Mouse (Mus musculus) kidney, postnatal 4 days (tissue): ENCODE results near the gene Sdsl.
"Not testable (repeated sequence)": the region's sequence is repeated elsewhere in the genome, so short reads cannot be mapped to it uniquely, and the experiment has no call there.

ENCODE experiments used
- DNase-seq, 2 experiments: peaks; one replicate each; pipeline ENCODE4 v3.0.0; 2021; ENCODE audit warnings: mixed read lengths in 2 of 2

Gene Sdsl

GRCm38 (mm10) chr5:120472770-120473169 is at the start of gene Sdsl:
Gene Sdsl, minus strand, starts transcription at chr5:120472810.
- DNase-seq = no peak

DNA sequence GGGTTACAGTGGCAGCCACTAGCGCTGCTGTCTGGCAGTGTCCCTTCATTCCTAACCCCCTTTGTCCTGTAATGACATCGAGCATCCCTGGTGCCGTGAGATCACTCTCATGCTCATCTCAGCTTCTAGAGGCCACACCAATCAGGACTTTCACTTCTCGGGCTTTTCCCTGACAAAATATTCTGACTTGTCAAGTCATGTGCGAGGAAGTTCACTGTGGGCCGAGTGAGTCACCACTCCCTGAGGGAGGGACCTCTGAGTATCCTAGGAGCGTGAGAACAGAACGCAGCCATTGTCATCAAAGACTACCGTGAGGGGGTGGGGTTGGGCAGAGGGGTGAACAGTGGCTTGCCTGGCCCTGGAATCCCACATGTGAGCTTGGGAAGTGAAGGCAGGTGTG is 44.9 kb upstream of the Sdsl start:
- DNase-seq = peak in 1 of 2 experiments; percentile 31

DNA sequence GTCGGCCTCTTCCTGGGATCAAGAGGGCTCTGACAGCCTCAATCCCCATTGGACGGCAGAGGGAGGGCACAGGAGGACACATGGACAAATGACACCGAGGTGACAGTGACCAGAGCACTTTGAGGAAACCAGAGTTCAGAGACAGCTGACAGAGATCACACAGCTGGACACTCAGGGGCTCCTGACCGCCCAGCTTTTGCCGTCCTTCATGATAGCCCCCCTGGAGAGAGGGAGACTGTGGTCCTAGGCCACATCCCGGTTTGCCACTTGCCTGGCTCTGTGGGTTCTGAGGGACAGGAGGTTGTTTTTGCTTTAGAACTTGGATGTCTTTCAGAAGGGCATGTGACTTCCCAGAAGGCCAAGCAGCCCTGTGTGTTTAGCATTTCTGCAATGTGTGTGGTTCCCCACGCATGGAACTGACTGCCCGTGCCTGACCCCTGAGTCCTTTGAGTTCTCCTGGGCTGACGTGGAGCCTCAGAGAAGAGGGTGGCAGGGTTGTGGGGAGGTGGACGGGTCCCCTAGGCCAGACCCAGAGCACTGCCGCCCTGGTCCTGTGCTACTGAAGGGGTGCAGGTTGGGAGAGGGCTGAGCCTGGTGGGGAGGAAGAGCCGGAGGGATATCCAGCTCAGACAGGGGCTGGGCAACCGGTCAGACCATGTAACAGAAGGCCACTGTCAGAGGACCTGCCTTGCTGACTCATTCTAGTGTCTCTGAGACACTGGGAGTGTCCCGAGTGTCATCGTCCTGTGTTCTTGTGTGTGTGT is 43.8 kb upstream of the Sdsl start:
- peak; percentile 27 to 46 for DNase-seq

DNA sequence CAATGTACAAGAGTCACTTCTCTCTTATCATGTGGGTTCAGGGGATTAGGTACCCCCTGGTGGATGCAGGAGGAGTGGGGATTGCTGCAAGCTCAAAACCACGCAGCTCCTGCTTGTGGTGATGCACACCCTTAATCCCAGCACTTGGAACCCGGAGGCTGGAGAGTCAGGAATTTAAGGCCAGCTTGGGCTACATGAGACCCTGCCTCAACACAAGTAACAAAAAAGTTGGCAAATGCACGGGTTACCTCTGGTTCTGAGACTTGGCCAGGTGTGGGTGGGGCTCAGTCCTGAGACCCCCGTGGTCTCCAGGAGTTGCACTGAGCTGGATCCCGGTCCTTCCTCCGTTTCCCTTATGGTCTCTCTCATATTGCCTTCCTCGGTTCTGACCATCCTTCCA is 42.8 kb upstream of the Sdsl start:
- DNase-seq = no peak

GRCm38 (mm10) chr5:120514754-120515153 is 42.1 kb upstream of the Sdsl start:
- peak; percentile 66 to 80 for DNase-seq

DNA sequence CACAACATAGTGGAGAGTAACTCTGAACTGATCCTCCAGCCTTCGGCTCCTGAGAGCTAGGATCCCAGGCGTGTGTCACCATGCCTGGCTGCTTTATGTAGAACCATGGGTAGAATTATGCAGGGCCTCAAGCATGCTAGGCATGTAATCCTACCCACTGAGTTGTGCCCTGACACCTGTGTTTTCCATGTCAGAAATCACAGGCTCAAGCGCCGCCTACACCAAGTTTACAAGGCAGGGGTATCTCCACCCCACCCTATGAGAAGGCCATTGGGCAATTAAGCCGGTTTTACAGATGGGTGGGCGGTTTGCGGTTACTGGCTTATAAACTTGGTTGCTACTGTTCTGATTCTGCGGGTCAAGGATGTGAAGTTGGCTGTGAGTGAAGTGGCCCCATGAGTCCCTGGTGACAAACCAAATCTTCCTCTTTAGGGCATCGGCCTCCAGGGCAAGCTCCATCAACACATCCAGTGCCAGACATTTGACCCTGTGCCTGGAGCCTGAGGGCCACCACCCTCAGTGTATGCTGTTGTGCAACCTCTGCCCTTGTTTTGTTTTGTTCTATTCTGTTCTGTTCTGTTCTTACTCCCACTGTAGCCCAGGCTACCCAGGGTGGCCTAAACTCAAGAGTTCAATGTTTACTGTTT is 41.5 kb upstream of the Sdsl start:
- no peak for DNase-seq

DNA sequence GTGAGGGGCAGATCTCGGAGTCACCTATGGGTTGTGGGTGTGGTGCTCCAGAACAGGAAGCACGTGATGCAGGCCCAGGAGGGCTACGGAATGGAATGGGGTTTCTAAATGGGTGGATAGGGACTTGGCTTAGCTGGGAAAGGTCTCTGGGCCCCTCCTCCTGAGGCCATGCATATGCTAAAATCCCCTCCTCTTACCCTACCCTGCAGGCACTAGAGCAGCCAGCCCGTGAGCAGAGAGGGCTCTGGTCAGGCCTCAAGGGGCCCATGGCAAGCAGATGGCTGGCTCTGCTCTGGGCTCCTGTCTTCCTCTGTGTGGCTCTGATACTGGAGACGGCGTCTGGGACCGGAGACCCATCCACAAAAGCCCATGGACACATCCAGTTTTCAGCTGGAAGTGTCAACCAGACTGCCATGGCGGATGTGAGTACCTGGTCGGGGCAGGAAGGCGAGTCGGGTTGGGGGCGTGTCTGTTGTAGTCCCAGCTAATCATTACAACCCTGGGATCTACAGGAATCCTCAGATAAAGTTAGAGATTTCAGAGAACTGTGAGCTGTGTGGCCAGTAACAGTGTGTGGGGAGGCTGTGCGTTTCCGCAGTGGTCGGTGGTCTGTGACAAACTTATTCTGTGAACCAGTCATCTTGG is 40.4 kb upstream of the Sdsl start:
- DNase-seq = peak; percentile 61 to 75

DNA sequence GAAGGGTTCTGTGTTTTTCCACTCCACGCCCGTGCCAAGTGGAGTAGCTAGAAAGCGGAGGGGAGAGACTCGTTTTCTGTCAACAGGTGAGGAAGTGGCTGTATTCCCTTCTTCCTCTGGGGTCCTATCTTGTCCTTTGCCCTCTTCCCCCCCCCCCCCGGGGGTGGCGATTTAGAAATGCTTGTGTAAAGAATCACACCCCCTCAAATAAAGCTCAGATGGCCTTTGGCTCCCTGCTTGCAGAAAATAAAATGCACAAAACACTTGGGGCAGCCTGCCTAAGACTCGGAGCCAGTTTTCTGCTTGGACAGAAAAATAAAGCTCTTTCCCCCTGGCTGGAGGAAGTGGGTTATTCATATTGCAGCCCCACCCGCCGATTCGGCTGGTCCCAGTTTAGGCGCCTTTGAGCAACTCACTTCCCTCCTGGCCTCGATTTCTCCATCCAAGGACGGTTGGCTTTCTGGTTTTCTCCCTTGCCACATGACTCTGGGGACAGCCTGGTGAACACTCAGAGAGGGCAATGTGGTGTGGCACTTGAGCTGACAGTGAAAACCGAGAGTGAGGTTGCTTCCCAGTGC is 39.1 kb upstream of the Sdsl start:
- peak; percentile 32 to 45 for DNase-seq

GRCm38 (mm10) chr5:120510982-120511642 is 38.5 kb upstream of the Sdsl start, which contains the start of gene Slc8b1:
Gene Slc8b1, plus strand, starts transcription at chr5:120511168.
- peak; percentile 99 for DNase-seq

DNA sequence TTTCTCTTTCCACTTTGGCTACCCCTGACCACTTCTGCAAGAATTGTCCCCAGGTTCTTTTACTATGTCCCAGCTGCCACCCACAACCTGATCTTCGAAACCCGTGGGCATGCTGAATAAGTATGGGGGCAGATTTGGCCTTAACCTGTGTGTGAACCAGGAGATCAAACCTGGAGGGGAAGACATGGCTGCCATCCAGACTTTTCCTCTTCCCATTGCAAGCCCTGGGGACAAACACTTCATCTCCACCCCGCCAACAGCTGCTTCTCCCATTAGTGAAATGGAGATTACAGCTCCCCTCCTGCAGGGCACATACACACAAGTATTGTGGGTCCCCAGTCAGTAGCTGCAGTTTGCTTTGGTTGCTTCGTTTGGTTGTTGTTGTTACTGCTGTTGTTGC is 34.7 kb upstream of the Sdsl start:
- no peak for DNase-seq

- no peak for DNase-seq
These were observed 33.9 kb upstream of the Sdsl start for GRCm38 (mm10) chr5:120506490-120506889.

- no peak for DNase-seq
These were observed 33.2 kb upstream of the Sdsl start for GRCm38 (mm10) chr5:120505781-120506180.

GRCm38 (mm10) chr5:120505368-120505767 is 32.8 kb upstream of the Sdsl start:
- peak; percentile 85 to 86 for DNase-seq

- peak; percentile 92 to 95 for DNase-seq
These were observed 30.7 kb upstream of the Sdsl start, which contains the start of gene Plbd2 for GRCm38 (mm10) chr5:120503144-120503795. Gene Plbd2, minus strand, starts transcription at chr5:120503625.

- no peak for DNase-seq
These were observed 30.1 kb upstream of the Sdsl start for GRCm38 (mm10) chr5:120502675-120503143.

GRCm38 (mm10) chr5:120502147-120502621 is 29.6 kb upstream of the Sdsl start:
- DNase-seq = no peak

GRCm38 (mm10) chr5:120500609-120501008 is 28.0 kb upstream of the Sdsl start:
- DNase-seq = not testable (repeated sequence)

GRCm38 (mm10) chr5:120499202-120499601 is 26.6 kb upstream of the Sdsl start:
- no peak for DNase-seq

- DNase-seq = no peak
These were observed 24.5 kb upstream of the Sdsl start for GRCm38 (mm10) chr5:120497071-120497470.

- no peak for DNase-seq
These were observed 23.2 kb upstream of the Sdsl start for GRCm38 (mm10) chr5:120495703-120496226.

- DNase-seq = no peak
These were observed 22.6 kb upstream of the Sdsl start for GRCm38 (mm10) chr5:120495064-120495702.
